Mouse (Mus musculus) CH12.LX (cell line): Measurements from ENCODE around the gene Gabrr1. TPM values are rescaled to one million over a fixed set of nuclear protein-coding genes. Genes with fewer than 3 reads are reported as not detected.
A peak's percentile ranks its signal among the peaks of the same experiment; 100 is the strongest.

Experiments used
- DNase-seq: peaks from one replicate; pipeline ENCODE4 v3.0.0-alpha.2; 2013; ENCODE audit errors: extremely low read depth
- H3K27ac ChIP-seq: 2 replicates; pipeline ENCODE4 v1.5.1; 2012; ENCODE audit warnings: low read depth, mild to moderate bottlenecking, control low read depth, moderate library complexity; ENCODE audit not compliant: insufficient read depth
- H3K27me3 ChIP-seq: replicated peaks from 2 replicates; pipeline ENCODE3; 2012; ENCODE audit warnings: inconsistent platforms
- H3K36me3 ChIP-seq, 2 experiments: replicated peaks in 1 of 2; 2 replicates each; pipeline versions ENCODE3 to v1.6.1; 2012; ENCODE audit warnings: inconsistent platforms in 1 of 2, low read length in 1 of 2, mild to moderate bottlenecking in 1 of 2, mixed read lengths in 1 of 2, moderate library complexity in 1 of 2; ENCODE audit not compliant: control insufficient read depth in 1 of 2, insufficient read depth in 1 of 2
- H3K4me1 ChIP-seq, 2 experiments: 2 replicates each; pipeline ENCODE4 v1.6.1; 2012; ENCODE audit warnings: inconsistent platforms in 1 of 2, moderate library complexity in 1 of 2; ENCODE audit not compliant: insufficient read depth in 2 of 2, control insufficient read depth in 1 of 2
- H3K4me2 ChIP-seq: 2 replicates; pipeline ENCODE4 v1.6.1; 2012; ENCODE audit warnings: low read depth, mild to moderate bottlenecking, control low read depth; ENCODE audit not compliant: poor library complexity, insufficient read depth, severe bottlenecking
- H3K4me3 ChIP-seq, 3 experiments: fragments of 150-350 bp in 1 of 3; sonication (generic) in 1 of 3; replicated peaks in 1 of 3; 2 replicates each; pipeline versions ENCODE3 to v1.5.1; 2011 to 2012; ENCODE audit warnings: low read depth in 2 of 3, low read length in 2 of 3, mild to moderate bottlenecking in 2 of 3, moderate library complexity in 2 of 3, control low read depth in 1 of 3, improper control_type of control experiment in 1 of 3, inconsistent platforms in 1 of 3, mixed read lengths in 1 of 3; ENCODE audit not compliant: poor library complexity in 1 of 3
- H3K79me2 ChIP-seq: replicated peaks from 2 replicates; pipeline ENCODE4 v1.6.1; 2012; ENCODE audit warnings: mild to moderate bottlenecking, moderate library complexity; ENCODE audit not compliant: control insufficient read depth, poor library complexity, insufficient read depth, severe bottlenecking; ENCODE audit errors: extremely low read depth
- H3K9ac ChIP-seq: 2 replicates; pipeline ENCODE4 v1.6.1; 2012; ENCODE audit warnings: low read depth, mild to moderate bottlenecking, control low read depth, moderate library complexity; ENCODE audit not compliant: insufficient read depth
- H3K9me3 ChIP-seq: replicated peaks from 2 replicates; pipeline ENCODE3; 2012; ENCODE audit warnings: low read length, inconsistent platforms, mixed read lengths
- BHLHE40 ChIP-seq: IDR thresholded peaks from 2 replicates; pipeline ENCODE4 v1.6.1; 2011; ENCODE audit warnings: mild to moderate bottlenecking, low read depth, low read length, improper control_type of control experiment
- CHD1 ChIP-seq: IDR thresholded peaks from 2 replicates; pipeline ENCODE4 v1.6.1; 2012; ENCODE audit warnings: low read depth, low read length, improper control_type of control experiment, inconsistent platforms
- CHD2 ChIP-seq: IDR thresholded peaks from 2 replicates; pipeline ENCODE4 v1.6.1; 2011; ENCODE audit warnings: low read length, improper control_type of control experiment
- CTCF ChIP-seq, 2 experiments: IDR thresholded peaks in 1 of 2; conservative IDR thresholded peaks in 1 of 2; 2 replicates each; pipeline ENCODE4 v1.5.1; 2011 to 2012; ENCODE audit warnings: low read depth in 2 of 2, low read length in 2 of 2, improper control_type of control experiment in 1 of 2, inconsistent platforms in 1 of 2, mild to moderate bottlenecking in 1 of 2, moderate library complexity in 1 of 2
- E2F4 ChIP-seq: IDR thresholded peaks from 2 replicates; pipeline ENCODE4 v1.6.1; 2011; ENCODE audit warnings: low read depth, low read length, improper control_type of control experiment; ENCODE audit not compliant: insufficient replicate concordance
- ELF1 ChIP-seq: IDR thresholded peaks from 2 replicates; pipeline ENCODE4 v1.6.1; 2014; ENCODE audit warnings: low read depth, mild to moderate bottlenecking, inconsistent platforms, low read length, improper control_type of control experiment
- EP300 ChIP-seq: IDR thresholded peaks from 2 replicates; pipeline ENCODE4 v1.6.1; 2011; ENCODE audit warnings: low read length, improper control_type of control experiment
- ETS1 ChIP-seq: conservative IDR thresholded peaks from 2 replicates; pipeline ENCODE4 v1.6.1; 2012; ENCODE audit warnings: low read depth, mild to moderate bottlenecking, inconsistent platforms, low read length, improper control_type of control experiment, moderate library complexity
- GABPA ChIP-seq: IDR thresholded peaks from 2 replicates; pipeline ENCODE4 v1.6.1; 2012; ENCODE audit warnings: low read depth, low read length, improper control_type of control experiment, inconsistent platforms; ENCODE audit not compliant: insufficient replicate concordance
- HCFC1 ChIP-seq: IDR thresholded peaks from 2 replicates; pipeline ENCODE4 v1.6.1; 2012; ENCODE audit warnings: low read depth, mild to moderate bottlenecking, inconsistent platforms, low read length, improper control_type of control experiment
- IRF4 ChIP-seq: IDR thresholded peaks from 2 replicates; pipeline ENCODE4 v1.6.1; 2014; ENCODE audit warnings: low read depth, mild to moderate bottlenecking, inconsistent platforms, low read length, improper control_type of control experiment
- JUN ChIP-seq: IDR thresholded peaks from 2 replicates; pipeline ENCODE4 v1.6.1; 2011; ENCODE audit warnings: low read depth, mild to moderate bottlenecking, low read length, improper control_type of control experiment, moderate library complexity; ENCODE audit not compliant: insufficient read depth
- JUND ChIP-seq: conservative IDR thresholded peaks from 2 replicates; pipeline ENCODE4 v1.6.1; 2011; ENCODE audit warnings: low read depth, low read length, improper control_type of control experiment
- KAT2A ChIP-seq: IDR thresholded peaks from 2 replicates; pipeline ENCODE4 v1.6.1; 2012; ENCODE audit warnings: low read length, improper control_type of control experiment, inconsistent platforms; ENCODE audit not compliant: insufficient replicate concordance
- MAFK ChIP-seq: IDR thresholded peaks from 2 replicates; pipeline ENCODE4 v1.6.1; 2011; ENCODE audit warnings: low read length, improper control_type of control experiment; ENCODE audit not compliant: insufficient replicate concordance
- MAX ChIP-seq: IDR thresholded peaks from 2 replicates; pipeline ENCODE4 v1.6.1; 2011; ENCODE audit warnings: low read length, improper control_type of control experiment
- MAZ ChIP-seq: IDR thresholded peaks from 2 replicates; pipeline ENCODE4 v1.6.1; 2012; ENCODE audit warnings: low read depth, mild to moderate bottlenecking, inconsistent platforms, low read length, improper control_type of control experiment, moderate library complexity
- MEF2A ChIP-seq: IDR thresholded peaks from 2 replicates; pipeline ENCODE4 v1.6.1; 2014; ENCODE audit warnings: low read depth, mild to moderate bottlenecking, inconsistent platforms, low read length, improper control_type of control experiment, borderline replicate concordance
- MXI1 ChIP-seq: IDR thresholded peaks from 2 replicates; pipeline ENCODE4 v1.6.1; 2011; ENCODE audit warnings: mild to moderate bottlenecking, low read depth, low read length, improper control_type of control experiment
- MYC ChIP-seq: IDR thresholded peaks from 2 replicates; pipeline ENCODE4 v1.6.1; 2011; ENCODE audit warnings: low read depth, mild to moderate bottlenecking, improper control_type of control experiment, low read length
- NELFE ChIP-seq: IDR thresholded peaks from 2 replicates; pipeline ENCODE4 v1.6.1; 2011; ENCODE audit warnings: low read depth, low read length, improper control_type of control experiment
- NRF1 ChIP-seq: IDR thresholded peaks from 2 replicates; pipeline ENCODE4 v1.6.1; 2014; ENCODE audit warnings: low read depth, mild to moderate bottlenecking, inconsistent platforms, low read length, improper control_type of control experiment, moderate library complexity
- PAX5 ChIP-seq: IDR thresholded peaks from 2 replicates; pipeline ENCODE4 v1.6.1; 2012; ENCODE audit warnings: low read length, inconsistent platforms, mixed read lengths
- POLR2A ChIP-seq: IDR thresholded peaks from 2 replicates; pipeline ENCODE4 v1.6.1; 2011; ENCODE audit warnings: low read depth, mild to moderate bottlenecking, improper control_type of control experiment, low read length
- POLR2AphosphoS2 ChIP-seq: IDR thresholded peaks from 2 replicates; pipeline ENCODE4 v1.6.1; 2011; ENCODE audit warnings: low read depth, low read length, improper control_type of control experiment
- RAD21 ChIP-seq: IDR thresholded peaks from 2 replicates; pipeline ENCODE4 v1.6.1; 2011; ENCODE audit warnings: low read depth, mild to moderate bottlenecking, low read length, improper control_type of control experiment, moderate library complexity
- RCOR1 ChIP-seq: conservative IDR thresholded peaks from 2 replicates; pipeline ENCODE4 v1.6.1; 2012; ENCODE audit warnings: low read depth, mild to moderate bottlenecking, inconsistent platforms, low read length, improper control_type of control experiment
- SIN3A ChIP-seq: IDR thresholded peaks from 2 replicates; pipeline ENCODE4 v1.6.1; 2012; ENCODE audit warnings: low read length, improper control_type of control experiment, inconsistent platforms
- SMC3 ChIP-seq: IDR thresholded peaks from 2 replicates; pipeline ENCODE4 v1.6.1; 2011; ENCODE audit warnings: low read depth, low read length, improper control_type of control experiment
- TBP ChIP-seq: conservative IDR thresholded peaks from 2 replicates; pipeline ENCODE4 v1.6.1; 2011; ENCODE audit warnings: low read depth, low read length, improper control_type of control experiment
- TCF12 ChIP-seq: IDR thresholded peaks from 2 replicates; pipeline ENCODE4 v1.6.1; 2014; ENCODE audit warnings: low read depth, mild to moderate bottlenecking, inconsistent platforms, low read length, improper control_type of control experiment
- UBTF ChIP-seq: IDR thresholded peaks from 2 replicates; pipeline ENCODE4 v1.6.1; 2012; ENCODE audit warnings: low read depth, mild to moderate bottlenecking, inconsistent platforms, low read length, improper control_type of control experiment, moderate library complexity
- USF1 ChIP-seq: IDR thresholded peaks from 2 replicates; pipeline ENCODE4 v1.6.1; 2014; ENCODE audit warnings: low read depth, mild to moderate bottlenecking, inconsistent platforms, low read length, improper control_type of control experiment
- USF2 ChIP-seq: conservative IDR thresholded peaks from 2 replicates; pipeline ENCODE4 v1.6.1; 2011; ENCODE audit warnings: low read depth, low read length, improper control_type of control experiment
- ZC3H11A ChIP-seq: IDR thresholded peaks from 2 replicates; pipeline ENCODE4 v1.6.1; 2012; ENCODE audit warnings: low read depth, mild to moderate bottlenecking, inconsistent platforms, low read length, improper control_type of control experiment
- ZKSCAN1 ChIP-seq: IDR thresholded peaks from 2 replicates; pipeline ENCODE4 v1.6.1; 2012; ENCODE audit warnings: low read depth, inconsistent platforms, low read length, improper control_type of control experiment, borderline replicate concordance
- ZMIZ1 ChIP-seq: IDR thresholded peaks from 2 replicates; pipeline ENCODE4 v1.6.1; 2012; ENCODE audit warnings: low read depth, mild to moderate bottlenecking, inconsistent platforms, low read length, improper control_type of control experiment
- ZNF384 ChIP-seq: IDR thresholded peaks from 2 replicates; pipeline ENCODE4 v1.6.1; 2012; ENCODE audit warnings: low read depth, low read length, improper control_type of control experiment, inconsistent platforms
- dilution Hi-C: fragments of 300-500 bp; cut with MboI; formaldehyde crosslinking; loops from 2 replicates; pipeline ENCODE4 v1.14.3; 2020; ENCODE audit warnings: low sequenced_read_pairs; ENCODE audit not compliant: extremely low pct_unique_long_range_greater_than_20kb, extremely low pct_ligation_motif_present
- in situ Hi-C: fragments of 300-500 bp; cut with MboI; formaldehyde crosslinking; loops from 3 replicates; pipeline ENCODE4 v1.14.3; 2019; ENCODE audit warnings: low sequenced_read_pairs, low pct_ligation_motif_present, low pct_unique_long_range_greater_than_20kb, mixed read lengths
- polyA plus RNA-seq: library from polyadenylated mRNA; unstranded; fragments of >175 nt; gene quantifications from 2 replicates; pipeline ENCODE4 v1.2.1, GENCODE M21; 2012; ENCODE audit warnings: low read depth; ENCODE audit not compliant: insufficient read length
- total RNA-seq, 2 experiments: library from RNA; depleted of rRNA; stranded (reverse); fragments of 300-350 nt in 1 of 2; fragments of >200 nt in 1 of 2; gene quantifications; 2 replicates each; pipeline ENCODE4 v1.2.3; 2012 to 2014

Gabrr1 gene
- total and polyA plus RNA-seq, 3 experiments: 43.3 to 114 (median 82.0) TPM

GRCm38 (mm10) chr4:33188781-33189734, 56.7 kb downstream of the Gabrr1 start:
- Histone ChIP-seq H3K79me2 (no peaks in the 10 kb centered on the region), H3K27ac (peak overlapping the region; percentile 22), H3K4me1 (no peaks in the 10 kb centered on the region)
- in situ Hi-C loops: no loop called here
- dilution Hi-C loops: no loop called here
- TF ChIP-seq E2F4 (no peak), ETS1 (no peak), JUN (no peak), JUND (no peak), MEF2A (no peak), TCF12 (peak; percentile 47; the same call in 1 of the 2 replicates), HCFC1 (no peak), GABPA (no peak), UBTF (peak; percentile 99), MAZ (no peak), EP300 (no peak), POLR2AphosphoS2 (no peak), POLR2A (no peak), KAT2A (no peak), TBP (peak; percentile 93), USF1 (no peak), CTCF (conservative IDR thresholded peaks at IDR 0.05 in 1 of 2, IDR thresholded peaks at IDR 0.05 in 1 of 2; ENCODE audit: low read depth in 2 of 2, low read length in 2 of 2) (peak in 1 of 2 experiments; percentile 33; a peak in 1 of 4 replicates), SMC3 (no peak), SIN3A (no peak), IRF4 (no peak), USF2 (no peak), CHD2 (no peak), MAX (no peak), ZNF384 (no peak), ZC3H11A (no peak), RAD21 (no peak), ZKSCAN1 (no peak), BHLHE40 (peak; percentile 9; the same call in 1 of the 2 replicates), CHD1 (no peak), RCOR1 (no peak), PAX5 (no peak), NRF1 (no peak), MYC (no peak), ELF1 (no peak), NELFE (no peak), ZMIZ1 (no peak), MXI1 (0 out of 2 replicates have a peak, but pooled peaks have one; percentile 28), MAFK (no peak)
- TF ChIP-seq, all 38 proteins: peak for 6
- H3K4me3 ChIP-seq: peak overlapping the region in 2 of 3 experiments; percentile 46 to 63
- no peaks in the 10 kb centered on the region for H3K27me3 ChIP-seq
- no peaks in the 10 kb centered on the region for H3K36me3 ChIP-seq
- peaks cover 10% of the 10 kb centered on the region for H3K9me3 ChIP-seq
- H3K9ac ChIP-seq: no peak overlapping the region; the same call in 1 of the 2 replicates
- H3K4me2 ChIP-seq: peak overlapping the region; percentile 12
- DNase-seq: peak; percentile 16
